ENCODE assay signal across 10 mouse cellular contexts in genomic region chr16:64899084-64899483, GRCm38 (mm10). TPM values are rescaled to one million over a fixed set of nuclear protein-coding genes. Genes with fewer than 3 reads are reported as not detected.
A peak's percentile ranks its signal among the peaks of the same experiment; 100 is the strongest.
DNase-seq lines count a peak whose midpoint lies in the region; ATAC-seq and TF ChIP-seq lines count a peak whose summit lies in the region.
"Had no signal": no experiment of that assay in that cellular context is flagged by ENCODE, and none has a peak within 500 bp of the region (broad histone marks: within the 10 kb centered on the region; RNA-seq: fewer than 3 reads in every experiment).

No protein-coding gene starts in this region.

- H3K27me3 ChIP-seq in kidney, adult 2 months (replicated peaks; ENCODE audit: control insufficient read depth, insufficient read depth, low read length) = no peaks in the 10 kb centered on the region
- no peaks in the 10 kb centered on the region for H3K27me3 ChIP-seq in kidney, embryonic 16.5 days (ENCODE audit: insufficient read depth, low read length)

- WGBS in kidney, adult 2 months = 38% methylated on average over 2 of the region's 2 CpGs
- WGBS in kidney, embryonic 16.5 days = 36% methylated on average over 2 of the region's 2 CpGs

- TF ChIP-seq CTCF in kidney, adult 2 months (conservative IDR thresholded peaks at IDR 0.05; ENCODE audit: insufficient read depth, insufficient read length, low read depth, low read length) = peak; percentile 40

- no peak overlapping the region for H3K4me3 ChIP-seq in kidney, adult 2 months (ENCODE audit: insufficient read depth, low read depth, low read length)
- H3K4me3 ChIP-seq in kidney, embryonic 16.5 days (ENCODE audit: low read length) = no peak overlapping the region

- H3K4me1 ChIP-seq in kidney, adult 2 months (ENCODE audit: control insufficient read depth, insufficient read depth, low read length) = no peaks in the 10 kb centered on the region
- H3K4me1 ChIP-seq in kidney, embryonic 16.5 days (ENCODE audit: insufficient read depth, low read length) = no peaks in the 10 kb centered on the region

- H3K9ac ChIP-seq in kidney, embryonic 16.5 days (replicated peaks; ENCODE audit: low read length) = no peak overlapping the region

- H3K27ac ChIP-seq in kidney, adult 2 months (ENCODE audit: insufficient read depth, low read depth, low read length) = no peak overlapping the region
- no peak overlapping the region for H3K27ac ChIP-seq in kidney, embryonic 16.5 days (ENCODE audit: low read length)

- H3K9me3 ChIP-seq in kidney, embryonic 16.5 days (ENCODE audit: low read length) = no peaks in the 10 kb centered on the region

- TF ChIP-seq POLR2A in kidney, adult 2 months (IDR thresholded peaks at IDR 0.05; ENCODE audit: low read depth, low read length) = no peak

- no peak overlapping the region for H3K4me2 ChIP-seq in kidney, embryonic 16.5 days (replicated peaks; ENCODE audit: low read depth, low read length)
- H3K4me2 ChIP-seq: midbrain, embryonic 11.5 days had no signal

- DNase-seq in kidney, adult 2 months = peak; percentile 23
- DNase-seq in lung, postnatal 14 days = peak; percentile 55
- no peak for DNase-seq in retina, postnatal 1 day
- DNase-seq in layer of hippocampus, postnatal 36 days = no peak
- DNase-seq: cerebellum, adult 11 months had no signal

- ATAC-seq in kidney, embryonic 16.5 days (ENCODE audit: low FRiP score, low TSS enrichment) = no peak
- peak; percentile 82 for ATAC-seq in CD4-positive, CD25-positive, alpha-beta regulatory T cell, adult 4 months
- ATAC-seq in activated CD4-positive, CD25-positive, alpha-beta regulatory T cell, adult 4 months = peak; percentile 83
- no peak for ATAC-seq in cerebellum, adult (ENCODE audit: insufficient number of reproducible peaks, low FRiP score, low TSS enrichment)

- H3K36me3 ChIP-seq in kidney, adult 2 months (ENCODE audit: control insufficient read depth, insufficient read depth, low read length) = no peaks in the 10 kb centered on the region
- H3K36me3 ChIP-seq in kidney, embryonic 16.5 days (ENCODE audit: insufficient read depth, low read length) = no peaks in the 10 kb centered on the region

RNA-seq across cellular contexts. Expression of gene Cggbp1, which starts 47.3 kb away (rescaled TPM):
- polyA plus RNA-seq in kidney, adult 2 months (2012; rRNA removed) = 11.6 and 14.2 TPM in 2 replicates
- polyA plus RNA-seq in kidney, embryonic 16.5 days (2015; fragmentation: Nextera tagmentation; extraction: Ambion mirVana) = 86.1 and 88.9 TPM in 2 replicates
- polyA plus RNA-seq in CD4-positive, CD25-positive, alpha-beta regulatory T cell, adult 4 months (2017; shearing (Covaris generic)) = 10 to 100 TPM; 24.4 to 41.1 TPM
- 10 to 100 TPM; 45.1 to 53.3 TPM for polyA plus RNA-seq in activated CD4-positive, CD25-positive, alpha-beta regulatory T cell, adult 4 months (2017; shearing (Covaris generic))
- 10 to 100 TPM; 64.9 to 67.9 TPM for total RNA-seq in layer of hippocampus, postnatal 36 days (2021)

RNA-seq across cellular contexts. Expression of gene Zfp654, which starts 47.6 kb away (rescaled TPM):
- polyA plus RNA-seq in kidney, adult 2 months (2012; rRNA removed) = 0.83 and 1.3 TPM in 2 replicates
- polyA plus RNA-seq in kidney, embryonic 16.5 days (2015; fragmentation: Nextera tagmentation; extraction: Ambion mirVana) = 5.9 and 6.4 TPM in 2 replicates
- 10 to 100 TPM in 1 of 2 experiments, 1 to 10 TPM in 1; 6.1 to 10.7 TPM for polyA plus RNA-seq in CD4-positive, CD25-positive, alpha-beta regulatory T cell, adult 4 months (2017; shearing (Covaris generic))
- 1 to 10 TPM; 8.9 to 9.8 TPM for polyA plus RNA-seq in activated CD4-positive, CD25-positive, alpha-beta regulatory T cell, adult 4 months (2017; shearing (Covaris generic))
- 10 to 100 TPM; 17.1 to 17.6 TPM for total RNA-seq in layer of hippocampus, postnatal 36 days (2021)

Comparison
In these comparisons a context has a peak if more than half of its experiments do, and no peak if none do; other contexts are left out.
1. DNase-seq: peak in kidney, adult 2 months (single experiment) and lung, postnatal 14 days (single experiment); none in retina, postnatal 1 day (single experiment) and layer of hippocampus, postnatal 36 days (0 of 2).
2. ATAC-seq: peak in CD4-positive, CD25-positive, alpha-beta regulatory T cell, adult 4 months (single experiment) and activated CD4-positive, CD25-positive, alpha-beta regulatory T cell, adult 4 months (single experiment); none in kidney, embryonic 16.5 days (single experiment) and cerebellum, adult (single experiment).